Mouse (Mus musculus) bone marrow, adult 2 months (tissue): ENCODE results near the gene Snx3.

ENCODE experiments used
- CTCF ChIP-seq: fragments of 200-500 bp; IDR thresholded peaks from 2 replicates; pipeline ENCODE4 v1.5.1; 2011; ENCODE audit warnings: low read length, control low read depth; ENCODE audit not compliant: control insufficient read depth, insufficient read depth
- POLR2A ChIP-seq: fragments of 200-500 bp; IDR thresholded peaks from 2 replicates; pipeline ENCODE4 v1.6.1; 2011; ENCODE audit warnings: low read depth, mild to moderate bottlenecking, control low read depth, low read length, borderline replicate concordance; ENCODE audit not compliant: control insufficient read depth

DNA sequence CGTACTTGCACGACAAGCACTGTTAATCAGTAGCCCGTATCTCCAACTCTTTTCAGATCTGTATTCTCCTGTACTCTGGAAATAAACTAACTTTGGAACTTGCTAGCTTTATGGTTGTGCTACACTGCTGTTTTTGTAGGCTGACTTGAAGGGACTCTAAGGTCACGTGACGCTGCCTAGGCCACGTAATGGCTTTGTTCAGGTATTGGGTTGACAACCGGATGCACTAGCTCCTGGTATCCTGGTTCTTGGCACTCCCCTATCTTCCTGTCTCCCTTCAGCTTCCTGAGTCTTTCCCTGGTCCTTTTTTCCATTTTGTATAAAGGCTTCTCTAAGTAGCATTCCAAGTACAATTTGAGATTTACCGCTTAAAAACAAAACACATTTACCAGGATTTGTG lies 1.2 kb upstream of the Snx3 start:
- TF ChIP-seq CTCF (no peak), POLR2A (no peak)
